Mouse (Mus musculus): ENCODE data around the gene Usp24.
A peak's percentile ranks its signal among the peaks of the same experiment; 100 is the strongest.
"Not testable (repeated sequence)": the region's sequence is repeated elsewhere in the genome, so short reads cannot be mapped to it uniquely, and the experiment has no call there.

Gene Usp24

GRCm38 (mm10) chr4:106322846-106323245 lies 6.8 kb downstream of the Usp24 start:
- no peak for DNase-seq

- DNase-seq: no peak
Measured at GRCm38 (mm10) chr4:106323318-106323717, 7.3 kb downstream of the Usp24 start.

GRCm38 (mm10) chr4:106327436-106327835 lies 11.4 kb downstream of the Usp24 start:
- DNase-seq: no peak

GRCm38 (mm10) chr4:106328704-106329103 lies 12.7 kb downstream of the Usp24 start:
- no peak for DNase-seq

- DNase-seq: not testable (repeated sequence)
Measured at GRCm38 (mm10) chr4:106329171-106329570, 13.2 kb downstream of the Usp24 start.

- DNase-seq: no peak
Measured at GRCm38 (mm10) chr4:106330371-106330819, 14.4 kb downstream of the Usp24 start.

GRCm38 (mm10) chr4:106333071-106333470 lies 17.1 kb downstream of the Usp24 start:
- DNase-seq: no peak

- no peak for DNase-seq
Measured at GRCm38 (mm10) chr4:106333584-106333983, 17.6 kb downstream of the Usp24 start.

- DNase-seq: no peak
Measured at GRCm38 (mm10) chr4:106335858-106336257, 19.8 kb downstream of the Usp24 start.

- no peak for DNase-seq
Measured at GRCm38 (mm10) chr4:106347664-106348063, 31.7 kb downstream of the Usp24 start.

GRCm38 (mm10) chr4:106355025-106355424 lies 39.0 kb downstream of the Usp24 start:
- not testable (repeated sequence) for DNase-seq

- DNase-seq: no peak
Measured at GRCm38 (mm10) chr4:106370013-106370412, 54.0 kb downstream of the Usp24 start.

GRCm38 (mm10) chr4:106375857-106376256 lies 59.8 kb downstream of the Usp24 start:
- DNase-seq: peak; percentile 91

GRCm38 (mm10) chr4:106378839-106379572 lies 63.0 kb downstream of the Usp24 start:
- no peak for DNase-seq

- DNase-seq: no peak
Measured at GRCm38 (mm10) chr4:106381131-106381530, 65.1 kb downstream of the Usp24 start.

- DNase-seq: no peak
Measured at GRCm38 (mm10) chr4:106389908-106390307, 73.9 kb downstream of the Usp24 start.

GRCm38 (mm10) chr4:106409621-106410020 lies 93.6 kb downstream of the Usp24 start:
- no peak for DNase-seq

- no peak for DNase-seq
Measured at GRCm38 (mm10) chr4:106419256-106419655, 103.2 kb downstream of the Usp24 start.

- no peak for DNase-seq
Measured at GRCm38 (mm10) chr4:106419791-106420190, 103.8 kb downstream of the Usp24 start.

GRCm38 (mm10) chr4:106422597-106422996 lies 106.6 kb downstream of the Usp24 start:
- DNase-seq: no peak

- no peak for DNase-seq
Measured at GRCm38 (mm10) chr4:106424560-106424959, 108.5 kb downstream of the Usp24 start.

- no peak for DNase-seq
Measured at GRCm38 (mm10) chr4:106426286-106426685, 110.3 kb downstream of the Usp24 start.

- DNase-seq: no peak
Measured at GRCm38 (mm10) chr4:106428616-106429015, 112.6 kb downstream of the Usp24 start.

GRCm38 (mm10) chr4:106429106-106429505 lies 113.1 kb downstream of the Usp24 start:
- no peak for DNase-seq

GRCm38 (mm10) chr4:106430431-106430830 lies 114.4 kb downstream of the Usp24 start:
- no peak for DNase-seq

Measured in kidney, postnatal 10 days (tissue).